Mouse (Mus musculus) erythroblast, embryonic 14.5 days (primary cell): ENCODE measurements around the gene Foxa2. TPM values are rescaled to one million over a fixed set of nuclear protein-coding genes. Genes with fewer than 3 reads are reported as not detected.

Experiments used
- H3K27me3 ChIP-seq: 2 replicates; pipeline ENCODE4 v1.6.1; 2012; ENCODE audit warnings: inconsistent platforms; ENCODE audit not compliant: control insufficient read depth
- H3K36me3 ChIP-seq: 2 replicates; pipeline ENCODE4 v1.6.1; 2012; ENCODE audit warnings: mild to moderate bottlenecking, inconsistent platforms; ENCODE audit not compliant: control insufficient read depth
- H3K4me1 ChIP-seq: 2 replicates; pipeline ENCODE4 v1.6.1; 2012; ENCODE audit warnings: inconsistent platforms; ENCODE audit not compliant: control insufficient read depth
- H3K4me3 ChIP-seq: replicated peaks from 2 replicates; pipeline ENCODE3; 2012; ENCODE audit warnings: moderate library complexity, mild to moderate bottlenecking, inconsistent platforms
- H3K9me3 ChIP-seq: 2 replicates; pipeline ENCODE4 v1.6.1; 2012; ENCODE audit warnings: low read length, inconsistent platforms, mixed read lengths; ENCODE audit not compliant: control insufficient read depth
- GATA1 ChIP-seq: IDR thresholded peaks from 2 replicates; pipeline ENCODE4 v1.6.1; 2012; ENCODE audit warnings: low read length, inconsistent platforms, mixed read lengths
- TAL1 ChIP-seq: IDR thresholded peaks from 3 replicates; pipeline ENCODE4 v1.6.1; 2012; ENCODE audit warnings: low read length, inconsistent platforms, mixed read lengths
- polyA plus RNA-seq: library from polyadenylated mRNA; stranded (reverse); fragments of >175 nt; gene quantifications from 2 replicates; pipeline ENCODE4 v1.2.3, GENCODE M21; 2012

The Foxa2 gene
- polyA plus RNA-seq, 1 experiment = not detected

DNA sequence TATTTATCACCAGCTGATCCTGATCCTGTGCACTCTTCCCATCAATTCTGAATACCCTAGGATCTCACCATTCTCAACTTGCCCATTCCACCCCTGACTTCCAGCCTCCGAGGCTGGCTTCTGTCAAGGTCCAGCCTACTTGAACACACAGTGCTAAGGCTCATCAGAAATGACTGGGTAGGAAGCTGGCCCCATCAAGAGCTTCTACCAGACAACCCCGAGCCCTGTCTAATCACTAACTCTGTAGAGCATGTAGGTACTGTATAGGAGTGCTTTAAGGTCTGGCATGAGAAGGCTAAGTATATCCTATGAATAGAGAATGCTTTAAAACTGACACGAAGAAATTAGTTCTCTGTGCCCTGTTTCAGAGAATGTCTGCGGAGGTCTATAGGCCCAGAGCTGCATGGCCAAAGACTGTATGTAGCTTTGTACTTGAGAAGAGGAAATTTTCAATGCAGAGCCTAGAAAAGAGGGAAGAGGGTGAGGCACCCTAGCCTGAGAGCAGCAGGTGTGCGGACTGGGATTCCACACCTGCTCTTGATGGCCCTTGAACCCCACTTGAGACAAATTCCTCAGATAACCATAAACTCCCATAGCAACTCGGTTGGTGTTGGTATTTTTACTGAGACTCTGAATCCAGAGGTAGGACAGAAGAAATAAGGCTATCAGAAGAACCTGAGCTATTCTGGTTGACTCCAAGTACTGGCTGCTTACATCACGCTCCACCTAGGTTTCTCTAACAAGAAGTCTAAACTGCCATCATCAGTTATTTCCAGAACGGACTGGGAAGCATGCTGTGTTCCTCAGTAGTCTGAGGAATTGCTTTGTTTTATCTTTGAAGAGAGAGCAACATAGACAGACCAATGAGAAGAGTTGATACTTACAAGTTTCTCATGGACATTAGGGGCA is 28.7 kb downstream of the Foxa2 start:
- Histone ChIP-seq H3K36me3 (no peaks in the 10 kb centered on the region), H3K9me3 (no peaks in the 10 kb centered on the region), H3K4me1 (no peaks in the 10 kb centered on the region), H3K27me3 (no peaks in the 10 kb centered on the region), H3K4me3 (no peak overlapping the region)
- no peak for TF ChIP-seq TAL1
- TF ChIP-seq GATA1 = no peak

DNA sequence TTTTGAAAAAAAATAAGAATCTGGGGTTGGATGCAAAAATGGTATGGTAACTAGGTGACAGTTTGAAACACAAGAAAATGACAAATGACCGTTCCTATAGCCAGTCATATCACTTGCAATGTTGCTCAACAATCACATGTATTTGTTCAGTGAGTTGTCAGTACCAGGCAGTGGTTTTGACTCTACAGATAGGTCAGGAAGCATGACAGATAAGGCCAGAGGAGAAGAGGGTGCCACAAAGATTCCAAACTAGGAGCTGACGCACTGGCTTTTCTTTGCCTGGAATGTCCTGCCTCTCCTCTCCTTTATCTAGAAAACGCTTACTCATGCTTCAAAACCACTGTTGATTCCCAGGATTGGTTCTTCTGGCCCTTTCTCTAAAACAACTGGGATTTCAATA is 33.4 kb downstream of the Foxa2 start:
- Histone ChIP-seq H3K4me1 (no peaks in the 10 kb centered on the region), H3K4me3 (no peak overlapping the region), H3K27me3 (no peaks in the 10 kb centered on the region), H3K36me3 (no peaks in the 10 kb centered on the region; the same call in 1 of the 2 replicates), H3K9me3 (no peaks in the 10 kb centered on the region)
- no peak for TF ChIP-seq GATA1
- no peak for TF ChIP-seq TAL1

DNA sequence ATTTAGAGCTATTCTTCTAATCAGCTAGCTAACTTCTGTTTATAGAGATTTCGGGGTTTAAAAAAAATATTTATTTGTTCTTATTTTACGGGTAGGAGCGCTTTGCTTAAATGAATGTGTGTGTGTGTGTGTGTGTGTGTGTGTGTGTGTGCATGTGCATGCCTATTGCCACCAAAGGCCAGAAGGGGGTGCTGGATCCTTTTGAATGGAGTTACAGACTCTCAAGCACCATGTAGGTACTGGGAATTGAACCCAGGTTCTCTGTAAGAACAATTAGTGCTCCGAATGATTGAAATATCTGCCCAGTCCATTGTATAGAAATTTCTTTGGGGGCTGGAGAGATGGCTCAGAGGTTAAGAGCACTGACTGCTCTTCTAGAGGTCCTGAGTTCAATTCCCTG is 37.7 kb downstream of the Foxa2 start:
- no peaks in the 10 kb centered on the region for H3K9me3 ChIP-seq
- no peaks in the 10 kb centered on the region; the same call in 1 of the 2 replicates for H3K36me3 ChIP-seq
- H3K4me1 ChIP-seq = no peaks in the 10 kb centered on the region
- no peak overlapping the region for H3K4me3 ChIP-seq
- no peak for TF ChIP-seq TAL1
- TF ChIP-seq GATA1 = no peak
- H3K27me3 ChIP-seq = no peaks in the 10 kb centered on the region

DNA sequence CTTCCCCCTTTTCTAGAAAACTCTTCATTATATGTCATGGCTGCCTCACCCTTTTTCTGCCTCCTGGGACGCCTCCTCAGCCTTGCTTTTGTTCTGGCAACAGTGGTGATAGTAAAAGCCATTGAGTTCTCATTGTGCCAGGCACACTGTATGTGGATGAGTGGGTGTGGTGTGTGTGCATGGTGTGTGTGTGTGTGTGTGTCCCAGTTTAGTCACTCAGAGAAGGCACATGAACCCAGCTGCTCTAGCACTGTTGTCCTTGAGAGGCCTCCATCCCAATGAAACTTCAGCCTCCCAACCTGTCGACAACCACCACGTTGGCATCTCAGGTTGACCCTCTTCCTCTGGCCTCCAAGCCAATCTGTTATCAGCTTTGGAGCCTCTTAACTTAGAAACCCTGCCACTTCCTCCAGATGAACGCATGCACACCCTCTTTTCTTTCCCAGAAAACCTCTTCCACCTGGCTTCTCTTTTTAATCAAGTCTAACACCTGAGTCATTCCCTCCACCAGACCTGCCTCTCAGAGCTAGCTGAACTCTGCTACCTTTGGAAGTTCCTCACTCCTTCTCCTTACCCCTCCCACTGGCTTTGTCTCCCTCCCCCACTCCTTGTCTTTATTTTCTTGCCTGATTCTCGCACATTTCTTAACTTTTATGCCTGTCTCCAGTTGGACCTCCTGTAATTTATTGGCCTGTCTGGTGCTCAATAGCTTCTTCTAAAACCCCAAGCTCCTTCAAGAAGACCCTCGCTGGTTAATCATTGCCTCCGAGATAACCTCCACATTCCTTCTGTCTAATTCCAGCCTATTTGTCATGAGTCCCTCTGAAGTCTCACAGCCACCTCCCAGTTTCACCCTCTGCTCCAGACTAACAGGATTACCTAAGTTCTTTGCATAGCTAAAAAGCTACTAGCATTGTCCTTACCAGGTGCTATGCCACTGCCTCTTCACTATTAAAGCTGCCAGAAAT is 41.9 kb downstream of the Foxa2 start:
- Histone ChIP-seq H3K4me3 (no peak overlapping the region), H3K4me1 (no peaks in the 10 kb centered on the region), H3K27me3 (no peaks in the 10 kb centered on the region), H3K36me3 (no peaks in the 10 kb centered on the region), H3K9me3 (no peaks in the 10 kb centered on the region)
- TF ChIP-seq GATA1 (no peak), TAL1 (no peak)

DNA sequence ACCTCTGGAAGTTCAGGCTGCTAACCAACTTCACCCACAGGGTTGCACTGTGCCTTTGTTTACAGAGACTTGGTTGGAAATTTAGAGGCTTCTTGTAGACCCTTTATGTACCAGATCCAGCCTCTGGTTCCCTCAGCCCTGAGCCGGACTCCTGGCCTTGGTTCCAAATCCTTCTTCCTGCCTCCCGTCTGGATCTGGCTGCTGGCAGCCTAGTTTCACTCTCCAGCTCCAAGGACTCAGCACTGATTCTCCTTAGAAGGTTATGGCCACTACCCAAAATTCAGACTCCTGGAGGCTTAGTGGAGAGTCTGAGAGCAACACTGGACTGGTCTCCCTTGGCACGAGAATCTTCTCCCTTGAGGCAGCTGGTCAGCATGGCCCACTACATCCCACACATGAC is 43.3 kb downstream of the Foxa2 start:
- no peak overlapping the region for H3K4me3 ChIP-seq
- TF ChIP-seq TAL1 (no peak), GATA1 (no peak)
- no peaks in the 10 kb centered on the region for H3K4me1 ChIP-seq
- no peaks in the 10 kb centered on the region for H3K9me3 ChIP-seq
- H3K36me3 ChIP-seq = no peaks in the 10 kb centered on the region
- H3K27me3 ChIP-seq = no peaks in the 10 kb centered on the region

DNA sequence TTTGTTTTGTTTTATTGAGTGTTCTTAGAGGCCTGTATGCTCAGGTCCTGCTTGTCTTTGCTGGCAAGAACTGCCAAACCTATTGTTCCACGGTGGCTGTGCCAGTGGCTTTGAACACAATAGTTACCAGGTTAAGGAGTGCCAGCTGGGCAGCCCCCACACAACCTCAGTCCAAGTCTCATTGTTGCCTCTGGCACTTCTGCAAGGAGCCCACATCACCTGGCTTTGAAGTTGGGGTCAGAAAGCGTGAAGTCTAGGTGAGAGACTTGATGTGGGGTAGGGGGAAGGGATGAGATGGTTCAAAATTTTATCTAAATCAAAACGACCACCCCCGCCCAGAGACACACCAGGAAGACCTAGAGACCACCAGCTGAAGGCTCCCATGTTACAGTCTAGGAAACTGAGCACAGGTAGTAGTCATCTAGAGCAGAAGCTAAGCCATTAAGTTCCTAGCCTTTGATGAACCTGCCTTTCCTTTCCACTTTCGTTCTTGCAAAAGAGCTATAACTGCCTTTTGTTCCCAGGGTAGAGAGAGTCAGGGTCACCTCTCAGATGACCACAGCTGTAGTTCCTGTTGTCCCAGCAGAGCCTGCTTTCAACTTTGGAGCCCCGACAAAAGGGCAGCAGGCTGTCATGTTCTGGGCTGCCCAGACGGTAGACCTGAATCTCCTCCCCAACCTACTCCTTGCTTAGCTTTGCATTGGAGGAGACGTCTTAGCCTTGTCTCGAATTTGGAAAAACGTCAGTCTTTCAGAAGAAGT is 48.4 kb downstream of the Foxa2 start:
- no peaks in the 10 kb centered on the region for H3K9me3 ChIP-seq
- no peaks in the 10 kb centered on the region for H3K4me1 ChIP-seq
- no peaks in the 10 kb centered on the region for H3K36me3 ChIP-seq
- H3K4me3 ChIP-seq = no peak overlapping the region
- no peak for TF ChIP-seq TAL1
- no peak for TF ChIP-seq GATA1
- H3K27me3 ChIP-seq = no peaks in the 10 kb centered on the region

DNA sequence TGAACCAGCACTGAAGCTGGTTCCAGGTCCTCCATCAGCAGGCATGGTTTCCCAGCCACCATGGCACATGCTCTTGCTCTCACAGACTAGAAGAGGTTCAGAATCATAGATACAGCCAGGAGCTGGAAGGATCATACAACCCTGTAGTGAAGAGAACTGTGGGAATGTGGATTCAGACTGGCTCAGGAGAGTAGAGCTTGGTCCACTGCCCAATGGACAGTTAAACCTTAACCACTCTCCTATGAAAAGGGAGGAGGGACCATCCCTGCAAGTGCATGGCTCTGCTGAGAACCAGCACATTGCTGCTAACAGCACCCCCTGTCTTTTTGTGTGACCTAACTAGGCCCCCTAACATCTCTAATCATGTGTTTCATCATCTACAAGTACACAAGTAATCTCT is 50.0 kb downstream of the Foxa2 start:
- Histone ChIP-seq H3K36me3 (no peaks in the 10 kb centered on the region), H3K4me3 (no peak overlapping the region), H3K27me3 (no peaks in the 10 kb centered on the region), H3K9me3 (no peaks in the 10 kb centered on the region), H3K4me1 (no peaks in the 10 kb centered on the region)
- no peak for TF ChIP-seq TAL1
- no peak for TF ChIP-seq GATA1

DNA sequence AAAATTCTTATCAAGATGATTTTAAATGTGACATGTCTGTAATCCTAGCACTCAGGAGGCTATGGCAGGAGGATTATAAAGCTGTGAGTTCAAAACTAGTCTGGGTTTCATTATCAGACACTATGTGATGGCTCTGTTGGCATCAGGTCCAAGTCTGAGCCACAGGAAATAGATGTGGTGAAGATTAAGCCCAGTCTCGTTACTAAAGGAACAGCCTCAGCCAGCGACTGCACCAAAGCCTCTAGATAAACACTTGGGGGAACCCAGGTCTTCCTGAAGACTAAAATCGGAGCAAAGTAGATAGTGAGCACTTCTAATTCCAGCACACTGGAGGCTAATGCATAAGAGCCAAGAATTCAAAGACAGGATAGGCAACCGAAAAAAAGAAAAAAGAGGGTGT is 52.9 kb downstream of the Foxa2 start:
- Histone ChIP-seq H3K4me3 (no peak overlapping the region), H3K36me3 (no peaks in the 10 kb centered on the region), H3K4me1 (no peaks in the 10 kb centered on the region), H3K27me3 (no peaks in the 10 kb centered on the region), H3K9me3 (no peaks in the 10 kb centered on the region)
- TF ChIP-seq TAL1 (no peak), GATA1 (no peak)
